Mouse (Mus musculus) thymus, postnatal 0 days (tissue): Measurements from ENCODE around the gene Slc47a2. TPM values are rescaled to one million over a fixed set of nuclear protein-coding genes. Genes with fewer than 3 reads are reported as not detected.

Experiments used
- DNase-seq: peaks from one replicate; pipeline ENCODE4 v3.0.0-alpha.2; 2015; ENCODE audit warnings: low spot score
- polyA plus RNA-seq: library from polyadenylated mRNA; unstranded; fragments of >200 nt; fragmentation: Nextera tagmentation; extraction: Ambion mirVana; gene quantifications from 2 replicates; pipeline ENCODE4 v1.2.1, GENCODE M21; 2015

Slc47a2 gene
- 0.67 and 0.82 TPM in 2 replicates for polyA plus RNA-seq

DNA sequence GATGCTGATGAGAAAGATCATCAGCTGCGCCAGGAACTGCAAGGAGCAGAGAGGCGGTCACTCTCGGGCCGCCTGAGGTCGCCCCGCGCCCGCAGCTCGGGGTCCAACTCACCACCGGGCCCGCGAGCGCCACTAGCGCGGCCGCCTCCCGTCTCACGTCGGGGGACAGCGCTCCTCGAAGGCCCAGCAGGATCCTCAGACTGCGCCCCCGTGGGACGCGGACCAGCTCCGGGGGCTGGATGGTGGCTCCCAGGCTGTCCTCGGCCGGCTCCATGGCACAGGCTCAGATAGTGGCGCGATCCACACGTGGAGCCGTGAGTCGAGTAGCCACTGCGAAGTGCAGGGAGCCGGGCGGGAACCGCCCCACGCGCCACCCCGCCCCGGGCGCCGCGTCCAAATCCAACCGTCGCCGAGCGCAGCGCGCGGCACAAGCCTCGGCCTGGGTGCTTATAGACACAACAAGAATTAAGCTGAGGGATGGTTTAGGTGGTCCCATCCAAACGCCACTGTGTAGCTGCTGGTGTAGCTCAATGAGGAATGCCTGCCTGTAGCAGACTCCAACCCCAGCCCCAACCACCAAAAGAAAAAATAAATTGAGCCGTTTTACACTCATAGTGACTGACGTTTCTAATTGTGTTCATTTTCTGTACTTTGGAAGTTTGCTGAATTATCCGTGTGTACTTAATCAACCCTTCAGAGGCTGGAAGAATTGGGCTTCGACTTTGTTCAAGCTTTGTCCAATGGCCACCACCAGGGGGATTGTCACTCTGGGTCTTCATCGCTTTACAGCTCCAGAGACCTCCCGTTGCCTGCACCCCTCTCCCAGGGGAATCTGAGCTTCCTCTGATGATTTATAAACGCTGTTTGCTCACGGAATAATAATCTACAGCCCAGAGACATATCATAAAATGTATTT, at the start of gene Slc47a2:
TSS of gene Slc47a2 (minus strand) at position 356 of the 916 bp plus-strand sequence.
- peak; percentile 28 for DNase-seq

DNA sequence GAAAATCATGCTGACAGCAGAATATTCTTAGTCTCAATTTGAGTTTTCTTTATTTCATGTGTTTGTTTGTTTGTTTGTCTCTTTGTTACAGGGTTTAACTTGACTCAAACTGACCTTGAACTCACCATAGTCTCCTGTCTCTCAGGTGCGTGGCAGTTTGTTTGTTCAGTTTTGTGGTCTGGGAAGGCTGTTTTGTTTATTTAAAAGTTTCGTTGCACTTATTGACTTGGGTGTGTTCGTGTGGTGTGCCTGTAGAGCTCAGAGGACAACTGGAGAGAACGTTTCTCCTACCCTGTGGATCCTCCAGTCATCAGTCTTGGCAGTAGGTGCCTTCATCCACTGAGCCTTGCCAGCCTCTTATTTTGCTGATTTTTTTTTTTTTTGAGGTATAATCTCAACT, 46.3 kb upstream of the Slc47a2 start:
- no peak for DNase-seq

DNA sequence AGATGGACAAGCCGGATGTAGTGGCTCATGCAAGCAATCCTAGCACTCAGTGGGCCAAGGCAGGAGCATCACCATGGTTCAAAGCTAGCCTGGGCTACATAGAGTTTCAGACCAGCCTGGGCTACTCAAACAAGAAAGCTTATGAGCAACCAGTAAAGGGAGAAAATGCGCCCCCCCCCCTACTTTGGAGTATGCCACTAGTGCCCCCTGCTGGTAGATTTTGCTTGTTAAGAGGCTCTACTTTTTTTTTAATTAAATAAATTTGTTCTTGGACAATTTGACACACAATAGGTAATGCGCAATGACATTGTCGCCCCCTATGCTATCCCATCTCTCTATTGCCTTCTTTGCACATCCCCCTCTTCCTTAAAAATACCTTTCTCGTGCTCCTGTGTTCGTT, 45.4 kb upstream of the Slc47a2 start:
- peak; percentile 64 for DNase-seq

- DNase-seq: no peak
These were observed 44.6 kb upstream of the Slc47a2 start for GRCm38 (mm10) chr11:61387233-61387632.

DNA sequence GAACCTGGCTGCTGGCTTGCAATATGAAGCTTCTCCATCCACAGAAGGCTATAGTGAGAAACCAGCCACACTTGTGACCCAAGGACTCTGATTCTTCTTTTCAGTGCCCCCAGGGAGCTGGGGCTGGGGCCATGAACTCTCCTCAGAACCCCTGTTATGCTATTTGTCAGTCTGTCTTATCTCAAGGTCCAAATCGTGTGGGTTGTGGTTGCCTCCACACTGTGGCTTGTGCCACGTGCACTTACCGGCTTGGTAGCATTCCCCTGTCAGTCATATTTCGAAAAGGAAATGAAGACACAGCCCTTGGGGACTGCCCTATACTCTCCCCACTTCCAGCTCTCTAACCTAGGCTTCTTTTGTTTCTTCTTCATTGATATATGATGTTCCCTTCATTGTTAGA, 43.1 kb upstream of the Slc47a2 start:
- no peak for DNase-seq

GRCm38 (mm10) chr11:61381272-61381671, 38.6 kb upstream of the Slc47a2 start:
- no peak for DNase-seq

- no peak for DNase-seq
These were observed 36.0 kb upstream of the Slc47a2 start for GRCm38 (mm10) chr11:61378651-61379050.

DNA sequence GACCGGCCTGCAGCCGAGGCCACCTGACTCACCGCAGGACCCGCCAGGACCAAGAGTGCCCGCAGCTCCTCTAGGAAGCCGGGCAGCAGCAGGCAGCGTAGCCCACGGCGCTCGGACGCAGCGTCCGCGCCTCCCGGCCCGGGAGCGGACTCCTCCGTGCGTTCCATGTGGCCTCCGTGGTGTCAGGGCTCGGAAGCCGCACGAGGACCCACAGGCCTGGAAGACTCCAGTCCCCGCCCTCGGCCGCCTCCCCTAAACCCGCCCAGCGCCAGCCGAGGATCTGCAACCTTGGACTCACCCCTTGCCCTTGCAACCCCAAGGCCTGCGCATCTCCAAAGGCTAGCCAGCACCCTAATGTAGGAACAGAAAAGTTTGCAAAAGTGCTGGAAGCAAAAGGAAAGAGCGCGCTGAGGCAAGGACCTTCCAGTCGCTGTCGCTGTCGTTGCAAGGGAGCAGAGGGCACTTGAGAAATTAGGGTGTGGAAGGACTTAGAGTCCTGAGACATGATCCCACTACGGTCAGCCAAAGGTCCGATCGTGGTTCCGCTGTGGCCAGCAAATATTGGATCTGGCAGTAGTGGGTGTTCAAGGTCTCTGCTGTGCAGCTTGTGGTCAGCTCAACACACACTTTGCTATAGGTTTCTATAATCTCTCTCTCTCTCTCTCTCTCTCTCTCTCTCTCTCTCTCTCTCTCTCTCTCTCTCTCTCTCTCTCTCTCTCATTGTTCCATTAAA, 35.4 kb upstream of the Slc47a2 start, which contains the start of gene Slc47a1:
TSS of gene Slc47a1 (minus strand) at position 465 of the 733 bp plus-strand sequence.
- no peak for DNase-seq

- no peak for DNase-seq
These were observed 26.0 kb upstream of the Slc47a2 start for GRCm38 (mm10) chr11:61368668-61369067.

DNA sequence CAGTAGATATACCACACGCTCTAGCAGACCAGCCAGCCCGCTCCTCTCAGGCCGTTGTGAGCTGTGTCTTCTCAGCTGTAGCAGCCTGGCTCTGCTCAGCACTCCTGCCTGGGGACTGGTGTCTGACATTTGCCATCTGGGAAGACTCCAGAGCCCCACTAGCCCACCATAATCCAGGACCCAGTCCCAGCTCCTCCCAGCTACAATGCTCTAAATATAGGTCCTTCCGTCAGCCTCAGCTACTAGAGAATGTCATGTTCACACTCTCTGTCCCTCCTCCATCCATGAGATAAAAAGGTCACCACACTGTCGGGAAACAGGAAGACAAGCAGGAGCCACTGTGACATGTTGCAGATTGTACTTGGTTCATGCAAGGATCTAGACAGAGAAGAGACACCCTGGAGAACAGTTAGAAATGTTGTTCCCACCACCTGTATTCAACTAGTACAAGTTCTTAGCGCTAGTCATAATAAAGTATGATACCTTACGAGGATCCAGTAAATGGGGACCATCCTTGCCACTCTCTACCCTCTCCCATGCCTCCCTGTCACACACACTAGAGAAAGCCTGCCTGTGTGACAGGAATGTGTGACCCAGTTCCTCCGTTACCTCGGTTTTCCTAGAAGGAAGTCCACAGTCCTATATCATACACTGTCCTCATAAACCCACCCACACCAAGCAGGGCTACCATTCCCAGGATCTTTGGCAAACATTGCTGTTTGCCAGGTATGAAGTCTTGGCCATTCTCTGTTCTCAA, 24.0 kb upstream of the Slc47a2 start:
- DNase-seq: no peak

DNA sequence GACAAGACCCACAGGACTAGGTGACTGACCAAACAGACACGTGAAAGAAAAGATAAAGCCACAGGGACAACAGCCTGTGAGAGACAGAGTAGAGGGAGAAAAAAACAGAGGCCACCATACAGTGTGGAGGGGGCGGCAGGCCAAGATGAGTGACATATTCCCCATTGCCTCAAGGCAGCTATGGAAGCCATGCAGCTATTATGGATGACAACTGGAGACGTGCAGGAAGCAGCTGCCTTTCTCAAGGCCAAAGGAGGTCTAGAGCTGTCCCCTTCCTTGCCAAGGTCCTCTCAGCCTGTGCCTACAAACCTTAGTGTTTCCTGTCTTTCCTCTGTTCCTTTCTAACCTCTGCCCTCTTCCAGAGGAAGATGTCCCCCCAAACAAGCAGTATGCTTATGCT, 23.3 kb upstream of the Slc47a2 start:
- DNase-seq: no peak

GRCm38 (mm10) chr11:61364096-61364495, 21.4 kb upstream of the Slc47a2 start:
- no peak for DNase-seq

GRCm38 (mm10) chr11:61361515-61362190, 19.0 kb upstream of the Slc47a2 start:
- DNase-seq: no peak

DNA sequence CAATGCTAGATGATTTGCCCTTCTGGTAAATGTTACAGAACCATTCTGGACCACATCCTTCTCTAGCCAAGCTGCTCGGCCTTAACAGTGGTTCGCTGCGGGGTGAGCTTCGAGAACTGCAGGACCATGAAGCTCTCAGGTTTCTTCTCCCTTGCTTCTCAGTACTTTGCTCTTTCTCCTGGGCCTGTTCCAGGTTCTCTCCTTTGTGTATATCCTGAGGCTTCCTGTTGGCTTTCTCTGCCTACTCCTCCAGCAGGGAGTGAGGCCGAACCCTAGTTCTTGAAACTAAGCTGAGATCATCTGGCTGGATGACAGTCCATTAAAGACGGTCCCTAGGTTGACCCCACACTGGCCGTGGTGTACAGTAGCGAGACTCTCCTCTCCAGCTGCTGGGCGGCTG, 13.9 kb upstream of the Slc47a2 start:
- no peak for DNase-seq

- no peak for DNase-seq
These were observed 13.5 kb upstream of the Slc47a2 start for GRCm38 (mm10) chr11:61356111-61356510.

- no peak for DNase-seq
These were observed 12.7 kb upstream of the Slc47a2 start for GRCm38 (mm10) chr11:61355351-61355750.

DNA sequence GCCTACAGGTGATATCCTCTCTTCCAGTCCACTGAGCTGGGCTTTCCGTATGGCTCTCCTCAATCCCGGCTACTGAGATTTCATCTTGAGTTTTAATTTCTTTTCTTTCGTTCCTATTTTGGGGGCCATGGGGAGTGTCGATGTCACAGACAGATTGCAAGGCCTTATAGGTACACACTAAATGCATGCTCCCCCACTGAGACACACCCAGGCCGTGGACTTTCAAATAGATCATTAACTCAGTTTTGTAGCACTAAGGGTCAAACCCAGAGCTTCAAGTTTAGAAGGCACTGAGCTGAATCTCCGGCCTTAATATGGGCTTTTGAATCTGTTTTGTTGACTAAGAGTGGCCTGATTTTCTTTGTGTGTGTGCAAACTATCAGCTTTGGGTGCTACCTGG, 11.7 kb upstream of the Slc47a2 start:
- no peak for DNase-seq

GRCm38 (mm10) chr11:61353038-61353437, 10.4 kb upstream of the Slc47a2 start:
- DNase-seq: no peak

DNA sequence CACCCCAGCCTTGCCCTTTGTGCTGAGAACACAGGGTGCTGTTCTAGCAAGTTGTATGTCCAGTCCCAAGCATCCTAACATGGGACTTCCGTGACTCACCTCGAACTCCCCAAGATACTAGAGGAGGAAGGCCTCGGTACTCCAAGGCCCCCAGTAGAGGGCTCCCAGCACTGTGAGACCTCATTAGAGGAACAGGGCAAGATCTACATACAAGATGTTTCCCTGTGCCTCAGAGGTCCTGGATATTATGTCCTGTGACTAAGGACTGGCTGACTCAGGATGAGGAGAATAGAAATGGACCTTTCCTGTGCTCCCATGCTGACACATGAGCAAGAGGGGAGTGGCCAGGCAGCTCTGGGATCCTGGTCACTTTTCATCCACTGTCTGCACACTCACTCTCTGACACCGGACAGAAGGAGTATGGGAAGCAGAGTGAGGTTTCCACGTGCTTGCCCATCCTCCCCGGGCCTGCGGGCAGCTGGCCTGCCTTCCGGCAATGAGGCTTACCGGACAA, 9.5 kb upstream of the Slc47a2 start:
- no peak for DNase-seq

DNA sequence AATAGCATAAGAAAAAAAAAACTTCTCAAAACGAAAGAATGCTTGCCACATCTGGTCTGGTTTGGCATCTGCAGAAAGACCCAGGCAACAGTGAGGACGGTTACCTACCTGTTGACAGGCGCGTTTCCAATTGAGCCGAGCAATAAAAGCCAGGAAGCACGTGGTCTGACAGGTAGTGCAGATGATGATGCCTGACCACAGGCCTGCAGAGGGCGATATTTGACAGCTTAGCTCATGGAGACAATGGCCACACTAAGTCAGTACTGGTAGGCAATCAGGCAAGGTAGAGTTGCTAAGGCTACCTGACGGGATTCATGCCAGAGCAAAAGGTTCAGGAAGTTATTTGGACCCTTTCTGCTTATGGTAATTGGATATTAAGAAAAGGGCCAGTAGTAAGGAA, 6.7 kb upstream of the Slc47a2 start:
- DNase-seq: peak; percentile 80

GRCm38 (mm10) chr11:61346133-61346532, 3.5 kb upstream of the Slc47a2 start:
- no peak for DNase-seq
